Mouse (Mus musculus) left cerebral cortex, postnatal 36 days (tissue): ENCODE results near the gene Ephb2. TPM values are rescaled to one million over a fixed set of nuclear protein-coding genes. Genes with fewer than 3 reads are reported as not detected.
A peak's percentile ranks its signal among the peaks of the same experiment; 100 is the strongest.

Experiments used
- DNase-seq, 2 experiments: peaks; one replicate each; pipeline ENCODE4 v3.0.0; 2021 to 2022; ENCODE audit warnings: low spot score in 2 of 2, mixed read lengths in 1 of 2
- intact Hi-C: fragments of 180-260 bp; cut with DNase I; formaldehyde crosslinking; loops from one replicate; pipeline ENCODE4 v1.15.1; 2025
- total RNA-seq, 2 experiments: library from RNA; stranded (reverse); gene quantifications; 2 replicates each; pipeline ENCODE4 v1.2.3; 2021

Ephb2 gene
- total RNA-seq, 2 experiments from 2014 or later, result 16.9 to 18.0 TPM

- intact Hi-C loops, result no loop called here
- no peak for DNase-seq
These were observed 197.5 kb downstream of the Ephb2 start for GRCm38 (mm10) chr4:136638230-136638750.

GRCm38 (mm10) chr4:136637563-136638229 lies 198.1 kb downstream of the Ephb2 start:
- intact Hi-C loops, result no loop called here
- DNase-seq, result peak; percentile 80 to 85

- no peak for DNase-seq
- intact Hi-C loops, result no loop called here
These were observed 198.7 kb downstream of the Ephb2 start for GRCm38 (mm10) chr4:136636983-136637562.

GRCm38 (mm10) chr4:136636511-136636910 lies 199.3 kb downstream of the Ephb2 start:
- intact Hi-C loops, result no loop called here

DNA sequence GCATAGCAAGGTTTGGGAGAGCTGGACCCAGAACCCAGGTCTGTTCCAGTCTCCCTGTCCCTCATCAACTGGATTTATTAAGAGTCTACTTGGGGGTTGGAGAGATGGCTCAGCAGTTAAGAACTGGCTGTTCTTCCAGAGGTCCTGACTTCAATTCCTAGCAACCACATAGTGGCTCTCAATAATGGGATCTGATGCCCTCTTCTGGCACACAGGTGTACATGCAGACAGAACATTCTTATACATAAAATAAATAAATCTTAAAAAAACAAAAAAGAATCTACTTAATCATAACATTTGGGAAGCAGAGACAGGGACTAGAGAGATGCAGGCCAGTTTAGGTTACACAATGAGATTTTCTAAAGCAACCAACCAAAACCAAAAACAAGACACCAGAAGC lies 199.8 kb downstream of the Ephb2 start:
- no peak for DNase-seq
- intact Hi-C loops, result no loop called here

More at GRCm38 (mm10) chr4:136636511-136636910, 199.3 kb downstream of the Ephb2 start:
- DNase-seq, result no peak

DNA sequence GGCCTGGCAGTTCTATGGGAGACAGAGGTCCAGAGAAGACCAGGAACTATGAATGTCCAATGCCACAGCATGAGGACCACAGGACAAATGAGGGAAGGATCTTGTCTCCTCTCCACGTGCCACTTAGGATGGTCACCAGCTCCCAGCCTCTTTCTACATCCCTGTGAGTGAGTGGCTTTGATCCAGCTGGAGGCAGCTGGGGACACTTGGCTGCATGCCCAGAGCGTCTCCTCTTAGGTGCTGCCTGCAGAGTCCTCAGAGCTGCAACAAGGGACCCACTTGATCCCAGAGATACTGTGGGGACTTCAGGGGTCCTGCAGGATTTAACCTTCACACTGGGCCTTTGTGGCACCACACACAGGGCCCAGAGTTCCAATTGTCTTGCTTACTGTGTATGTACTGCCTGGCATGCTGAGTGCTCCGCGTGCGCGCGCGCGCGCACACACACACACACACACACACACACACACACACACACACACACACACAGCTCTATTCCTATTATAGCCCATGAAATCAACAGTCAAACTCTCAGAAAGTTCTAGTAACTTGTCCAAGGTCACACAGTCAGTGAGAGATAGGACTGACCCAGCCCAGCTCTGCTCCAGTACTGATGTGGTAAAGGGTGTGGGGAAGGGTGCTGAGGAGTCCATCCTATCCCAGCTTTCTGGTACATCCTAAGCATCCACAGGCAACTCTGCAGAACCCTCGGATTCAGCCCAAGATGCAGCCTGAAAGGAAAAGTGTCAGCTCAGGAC lies 204.4 kb downstream of the Ephb2 start:
- intact Hi-C loops, result no loop called here
- DNase-seq, result no peak

DNA sequence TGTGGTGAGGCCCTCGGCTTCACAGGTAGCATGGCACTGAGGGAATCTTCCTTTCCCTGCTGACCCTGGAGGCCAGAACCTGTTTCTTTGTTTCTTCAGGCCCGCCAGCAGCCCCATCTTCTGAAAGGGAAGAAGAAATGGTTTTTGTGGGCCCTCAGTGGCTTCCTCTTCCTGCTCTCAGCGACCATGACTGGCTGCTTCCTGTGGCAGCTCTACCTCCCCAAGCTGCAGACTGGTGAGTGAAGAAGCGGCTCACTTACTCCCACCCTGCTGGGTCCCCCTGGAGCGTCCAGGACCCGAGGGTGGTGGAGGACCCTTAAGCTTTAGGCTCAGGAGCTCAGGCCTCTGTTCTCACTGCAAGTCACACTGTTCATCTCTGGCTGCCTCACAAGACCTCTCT lies 209.2 kb downstream of the Ephb2 start:
- intact Hi-C loops, result loop anchor here (10.0 kb wide), 1 partner anchor 362 kb away; no protein-coding TSS in a partner anchor
- DNase-seq, result no peak

DNA sequence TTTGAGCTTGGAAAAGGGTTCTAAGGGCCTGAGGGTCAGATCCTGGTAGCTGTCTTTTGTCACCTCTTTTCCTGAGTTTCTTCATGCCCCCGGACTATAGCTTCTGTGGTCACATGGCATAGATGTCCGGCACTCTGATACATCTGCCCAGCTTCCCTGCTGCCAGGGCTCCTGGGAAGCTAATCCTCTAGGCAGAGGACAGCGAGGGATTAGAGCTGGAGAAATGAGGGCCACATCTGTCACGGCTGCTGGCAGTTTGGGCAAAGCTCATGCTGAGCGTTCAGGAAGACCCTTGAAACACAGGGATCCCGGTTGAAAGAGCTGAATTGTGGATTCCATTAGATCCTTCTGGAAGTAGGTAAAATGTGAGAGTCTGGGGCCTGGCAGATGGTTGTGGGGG lies 213.4 kb downstream of the Ephb2 start, which contains the start of gene Lactbl1:
Gene Lactbl1, plus strand, starts transcription at position 234 of the 400 bp plus-strand sequence.
- DNase-seq, result no peak
- intact Hi-C loops, result loop anchor here (5.0 to 10.0 kb wide), 2 partner anchors 250 to 358 kb away; no protein-coding TSS in a partner anchor

GRCm38 (mm10) chr4:136621956-136622355 lies 213.8 kb downstream of the Ephb2 start:
- intact Hi-C loops, result loop anchor here (2.0 to 10.0 kb wide), 4 partner anchors 95 to 357 kb away; no protein-coding TSS in a partner anchor
- no peak for DNase-seq

- intact Hi-C loops, result loop anchor here (2.0 to 10.0 kb wide), 4 partner anchors 95 to 357 kb away; no protein-coding TSS in a partner anchor
- no peak for DNase-seq
These were observed 214.5 kb downstream of the Ephb2 start for GRCm38 (mm10) chr4:136621336-136621735.

DNA sequence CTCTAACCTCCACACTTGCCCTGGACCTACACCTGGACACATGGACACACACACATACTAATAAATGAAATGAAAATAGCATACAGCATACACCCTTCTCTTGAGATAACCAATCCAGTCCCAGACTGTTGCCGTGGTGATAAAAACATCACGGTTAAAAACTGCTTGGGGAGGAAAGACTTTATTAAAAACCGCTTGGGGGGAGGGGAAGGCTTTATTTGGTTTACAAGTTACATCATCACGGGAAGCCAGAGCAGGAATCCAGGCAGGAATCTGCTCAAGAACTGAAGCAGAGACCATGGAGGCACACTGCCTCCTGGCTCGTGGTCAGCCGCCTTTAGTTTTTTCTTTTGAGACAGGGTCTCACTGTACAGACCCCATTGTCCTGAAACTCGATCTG lies 222.1 kb downstream of the Ephb2 start:
- intact Hi-C loops, result no loop called here
- DNase-seq, result no peak

- no peak for DNase-seq
- intact Hi-C loops, result no loop called here
These were observed 225.4 kb downstream of the Ephb2 start, which contains the start of gene Tex46 for GRCm38 (mm10) chr4:136610387-136610856. Gene Tex46 (plus strand): TSS chr4:136610437.

GRCm38 (mm10) chr4:136605756-136606485 lies 229.9 kb downstream of the Ephb2 start:
- no peak for DNase-seq
- intact Hi-C loops, result no loop called here

- DNase-seq, result peak; percentile 95
- intact Hi-C loops, result loop anchor here (5.0 kb wide), 2 partner anchors 145 to 550 kb away; partner anchors contain the start of gene Rpl11
These were observed 233.2 kb downstream of the Ephb2 start, which contains the start of gene Kdm1a for GRCm38 (mm10) chr4:136602568-136602967. Gene Kdm1a (minus strand): TSS chr4:136602723.

DNA sequence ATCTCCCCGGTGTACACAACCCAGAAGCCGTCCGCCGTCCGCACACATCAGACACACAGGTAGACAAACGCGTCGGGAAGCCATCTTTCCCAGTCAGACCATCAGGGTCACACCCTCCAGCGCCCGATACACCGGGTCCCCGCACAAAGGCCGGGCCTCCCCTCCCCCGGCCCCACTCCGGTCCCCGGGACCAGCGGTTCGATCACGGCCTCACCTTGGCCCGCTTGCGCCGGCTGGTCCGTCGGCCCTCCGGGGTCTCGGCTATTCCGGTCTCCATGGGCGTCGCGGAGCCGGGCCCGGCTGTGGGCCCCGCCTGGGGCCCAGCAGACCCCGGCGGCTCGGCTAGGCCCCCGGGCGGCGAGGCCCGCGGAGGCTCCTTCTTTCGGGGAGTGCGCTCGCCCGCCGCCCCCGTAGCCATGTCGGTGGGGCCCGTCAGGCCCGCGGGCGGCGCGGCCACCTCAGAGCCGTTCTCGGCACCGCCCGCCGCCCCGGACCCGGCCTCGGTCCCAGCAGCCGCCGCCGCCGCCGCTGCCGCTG lies 233.7 kb downstream of the Ephb2 start:
- intact Hi-C loops, result loop anchor here (5.0 kb wide), 2 partner anchors 145 to 550 kb away; partner anchors contain the start of gene Rpl11
- DNase-seq, result peak in 1 of 2 experiments; percentile 53

DNA sequence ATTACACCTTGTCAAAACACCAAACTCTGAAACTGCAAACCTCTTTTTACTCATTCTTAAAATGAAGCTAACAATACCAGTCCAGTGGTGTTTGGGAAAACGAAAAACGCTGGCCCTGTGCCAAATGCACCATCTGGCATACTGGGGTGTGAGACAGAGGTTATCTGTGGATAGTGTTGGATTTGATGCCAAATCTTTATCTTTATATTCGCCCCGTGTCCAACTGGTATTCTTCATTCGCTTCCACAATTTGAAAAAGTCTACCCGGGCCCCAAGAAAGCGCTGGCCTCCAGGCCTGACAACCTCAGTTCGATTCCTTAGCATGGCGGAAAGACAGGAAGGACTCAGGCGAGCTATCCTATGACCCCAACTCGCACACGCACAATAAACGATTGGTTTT lies 234.3 kb downstream of the Ephb2 start:
- intact Hi-C loops, result loop anchor here (5.0 kb wide), 2 partner anchors 144 to 549 kb away; partner anchors contain the start of gene Rpl11
- peak; percentile 29 to 42 for DNase-seq

- intact Hi-C loops, result loop anchor here (5.0 kb wide), 2 partner anchors 143 to 548 kb away; partner anchors contain the start of gene Rpl11
- no peak for DNase-seq
These were observed 235.3 kb downstream of the Ephb2 start for GRCm38 (mm10) chr4:136600536-136600935.

DNA sequence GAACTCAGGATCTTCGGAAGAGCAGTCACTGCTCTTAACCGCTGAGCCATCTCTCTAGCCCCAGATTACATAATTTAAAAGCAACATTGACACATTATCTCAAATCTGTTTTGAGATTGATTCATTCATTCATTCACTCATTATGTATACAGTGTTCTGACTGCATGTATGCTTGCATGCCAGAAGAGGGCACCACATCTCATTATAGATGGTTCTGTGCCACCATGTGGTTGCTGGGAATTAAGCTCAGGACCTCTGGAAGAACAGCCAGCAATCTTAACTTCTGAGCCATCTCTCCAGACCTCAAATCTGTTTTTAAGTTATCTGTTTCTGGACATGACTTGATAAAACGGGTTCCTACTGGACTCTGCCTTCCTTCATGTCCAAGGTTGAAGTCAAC lies 235.9 kb downstream of the Ephb2 start:
- intact Hi-C loops, result loop anchor here (5.0 kb wide), 2 partner anchors 143 to 548 kb away; partner anchors contain the start of gene Rpl11
- DNase-seq, result no peak
